Mouse (Mus musculus): Measurements from ENCODE around the gene Kynu. TPM values are rescaled to one million over a fixed set of nuclear protein-coding genes. Genes with fewer than 3 reads are reported as not detected.

The Kynu gene
- polyA plus RNA-seq, 1 experiment from 2014 or later: 1.6 TPM

DNA sequence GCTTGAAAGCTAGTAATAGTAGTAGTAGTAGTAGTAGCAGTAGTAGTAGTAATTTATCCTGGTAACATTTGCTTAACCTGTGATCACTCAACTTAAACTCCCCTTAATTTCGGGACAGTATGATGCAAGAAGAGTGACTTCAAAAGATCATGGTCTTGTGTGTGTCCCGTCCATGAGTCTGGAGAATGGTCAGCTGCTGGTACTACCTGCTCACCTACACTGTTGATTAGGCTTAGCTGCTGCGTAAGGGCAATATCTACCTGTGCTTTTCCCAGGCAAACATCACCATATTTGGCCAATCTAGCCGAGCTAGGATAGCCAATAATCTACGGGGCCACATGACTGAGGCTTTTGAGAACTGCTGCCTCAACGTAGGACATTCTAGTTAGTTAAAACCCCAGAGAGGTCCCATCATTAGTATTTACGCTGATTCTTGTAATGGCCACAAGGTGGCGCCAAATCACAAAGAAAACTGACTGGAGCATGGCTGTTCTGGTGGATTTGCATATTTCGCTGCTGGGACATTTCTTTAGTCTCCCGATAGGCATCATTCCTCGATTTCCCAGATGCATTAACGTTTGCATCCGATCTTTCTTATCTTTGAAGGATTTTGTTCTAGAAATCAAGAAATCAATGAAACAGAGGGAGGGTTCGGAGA lies 167.4 kb downstream of the Kynu start:
- 16% methylated on average over 14 of the region's 14 CpGs for WGBS
- Histone ChIP-seq H3K27me3 (replicated peaks; ENCODE audit: control insufficient read depth, insufficient read depth, low read length) (no peaks in the 10 kb centered on the region), H3K36me3 (ENCODE audit: control insufficient read depth, insufficient read depth) (no peaks in the 10 kb centered on the region), H3K27ac (ENCODE audit: low read depth, low read length) (no peak overlapping the region), H3K9me3 (ENCODE audit: control insufficient read depth) (no peaks in the 10 kb centered on the region), H3K4me3 (ENCODE audit: low read depth, low read length) (no peak overlapping the region), H3K4me2 (replicated peaks; ENCODE audit: low read depth) (no peak overlapping the region; the same call in 1 of the 2 replicates), H3K4me1 (replicated peaks; ENCODE audit: control insufficient read depth, insufficient read depth, low read length) (no peaks in the 10 kb centered on the region), H3K9ac (ENCODE audit: low read depth, low read length) (no peak overlapping the region)
- ATAC-seq: 0 out of 2 replicates have a peak, but pooled peaks have one; percentile 56
- peak; percentile 89 for TF ChIP-seq CTCF (IDR thresholded peaks at IDR 0.05; ENCODE audit: low read depth)

DNA sequence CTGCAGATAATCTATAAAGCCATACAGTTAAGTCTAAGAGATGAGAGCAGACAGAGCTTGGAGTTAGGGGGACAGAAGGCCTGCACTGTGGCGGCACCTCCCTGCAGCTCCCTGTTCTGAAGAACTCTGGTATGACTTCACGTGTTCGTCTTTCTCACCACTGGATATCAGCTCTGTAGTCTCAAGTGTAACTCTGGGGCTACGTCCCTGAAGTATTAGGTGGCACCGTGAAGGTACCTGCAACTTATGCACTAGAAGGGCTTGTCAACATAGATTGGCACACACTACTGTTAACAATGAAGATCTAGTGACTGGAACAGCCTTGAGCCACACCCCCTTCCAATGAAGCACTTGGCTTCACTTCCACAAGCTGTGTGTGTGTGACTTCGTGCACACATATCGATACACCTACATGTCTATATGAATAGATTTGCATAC lies 168.0 kb downstream of the Kynu start:
- Histone ChIP-seq H3K4me1 (replicated peaks; ENCODE audit: control insufficient read depth, insufficient read depth, low read length) (no peaks in the 10 kb centered on the region), H3K9ac (ENCODE audit: low read depth, low read length) (no peak overlapping the region), H3K4me2 (replicated peaks; ENCODE audit: low read depth) (no peak overlapping the region; the same call in 1 of the 2 replicates), H3K9me3 (ENCODE audit: control insufficient read depth) (no peaks in the 10 kb centered on the region), H3K36me3 (ENCODE audit: control insufficient read depth, insufficient read depth) (no peaks in the 10 kb centered on the region), H3K27me3 (replicated peaks; ENCODE audit: control insufficient read depth, insufficient read depth, low read length) (no peaks in the 10 kb centered on the region), H3K4me3 (ENCODE audit: low read depth, low read length) (no peak overlapping the region), H3K27ac (ENCODE audit: low read depth, low read length) (no peak overlapping the region)
- no peak for ATAC-seq
- 58% methylated on average over 7 of the region's 7 CpGs for WGBS
- TF ChIP-seq CTCF (IDR thresholded peaks at IDR 0.05; ENCODE audit: low read depth): no peak

DNA sequence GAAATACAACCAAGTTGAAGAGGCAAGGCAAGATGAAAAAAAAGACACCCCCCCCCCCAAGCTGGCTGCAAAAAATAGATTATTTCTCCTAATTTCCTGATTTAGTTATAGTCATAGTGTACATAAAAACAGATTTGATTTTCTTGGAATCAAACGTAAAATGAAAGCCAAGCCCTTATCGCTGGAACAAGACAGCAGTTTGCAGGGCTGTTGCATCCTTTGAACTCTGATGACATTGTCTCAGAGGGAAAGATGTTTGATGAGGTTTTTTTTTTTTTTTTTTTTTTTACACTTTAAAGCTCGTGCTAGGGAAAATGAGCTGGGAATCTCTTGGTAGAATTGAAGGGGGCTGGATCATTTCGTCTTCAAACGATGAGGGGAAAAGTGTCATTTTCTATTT lies 172.1 kb downstream of the Kynu start:
- no peak overlapping the region for H3K9ac ChIP-seq (ENCODE audit: low read depth, low read length)
- no peak for TF ChIP-seq CTCF (IDR thresholded peaks at IDR 0.05; ENCODE audit: low read depth)
- no peaks in the 10 kb centered on the region for H3K4me1 ChIP-seq (replicated peaks; ENCODE audit: control insufficient read depth, insufficient read depth, low read length)
- no peaks in the 10 kb centered on the region for H3K27me3 ChIP-seq (replicated peaks; ENCODE audit: control insufficient read depth, insufficient read depth, low read length)
- no peak overlapping the region for H3K4me2 ChIP-seq (replicated peaks; ENCODE audit: low read depth)
- H3K27ac ChIP-seq (ENCODE audit: low read depth, low read length): no peak overlapping the region
- H3K4me3 ChIP-seq (ENCODE audit: low read depth, low read length): no peak overlapping the region
- no peak for ATAC-seq
- H3K9me3 ChIP-seq (ENCODE audit: control insufficient read depth): no peaks in the 10 kb centered on the region
- WGBS: 66% methylated on average over 5 of the region's 5 CpGs
- H3K36me3 ChIP-seq (ENCODE audit: control insufficient read depth, insufficient read depth): no peaks in the 10 kb centered on the region

DNA sequence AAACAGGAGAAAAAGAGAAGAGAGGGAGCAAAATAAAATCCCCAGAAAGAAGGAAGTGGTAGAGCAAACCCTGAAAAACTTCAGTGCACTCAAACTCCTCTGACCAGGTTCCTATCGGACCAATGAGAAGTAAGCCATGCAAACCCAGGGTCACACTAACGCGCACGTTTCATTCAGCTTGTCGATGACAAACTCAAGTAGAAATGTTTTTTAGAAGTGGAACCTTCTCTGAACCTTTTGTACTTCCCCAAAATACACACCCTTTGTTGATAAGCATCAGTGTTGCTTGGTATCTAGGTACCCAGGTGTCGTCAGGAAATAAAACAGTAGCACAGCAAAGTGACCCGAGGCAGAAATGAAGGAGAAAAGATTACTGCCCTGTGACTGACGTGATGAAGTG lies 172.6 kb downstream of the Kynu start:
- H3K9me3 ChIP-seq (ENCODE audit: control insufficient read depth): no peaks in the 10 kb centered on the region
- no peaks in the 10 kb centered on the region for H3K4me1 ChIP-seq (replicated peaks; ENCODE audit: control insufficient read depth, insufficient read depth, low read length)
- TF ChIP-seq CTCF (IDR thresholded peaks at IDR 0.05; ENCODE audit: low read depth): no peak
- 66% methylated on average over 8 of the region's 8 CpGs for WGBS
- no peak for ATAC-seq
- no peaks in the 10 kb centered on the region for H3K27me3 ChIP-seq (replicated peaks; ENCODE audit: control insufficient read depth, insufficient read depth, low read length)
- no peaks in the 10 kb centered on the region for H3K36me3 ChIP-seq (ENCODE audit: control insufficient read depth, insufficient read depth)
- no peak overlapping the region for H3K4me2 ChIP-seq (replicated peaks; ENCODE audit: low read depth)
- no peak overlapping the region for H3K9ac ChIP-seq (ENCODE audit: low read depth, low read length)
- H3K4me3 ChIP-seq (ENCODE audit: low read depth, low read length): no peak overlapping the region
- H3K27ac ChIP-seq (ENCODE audit: low read depth, low read length): no peak overlapping the region

DNA sequence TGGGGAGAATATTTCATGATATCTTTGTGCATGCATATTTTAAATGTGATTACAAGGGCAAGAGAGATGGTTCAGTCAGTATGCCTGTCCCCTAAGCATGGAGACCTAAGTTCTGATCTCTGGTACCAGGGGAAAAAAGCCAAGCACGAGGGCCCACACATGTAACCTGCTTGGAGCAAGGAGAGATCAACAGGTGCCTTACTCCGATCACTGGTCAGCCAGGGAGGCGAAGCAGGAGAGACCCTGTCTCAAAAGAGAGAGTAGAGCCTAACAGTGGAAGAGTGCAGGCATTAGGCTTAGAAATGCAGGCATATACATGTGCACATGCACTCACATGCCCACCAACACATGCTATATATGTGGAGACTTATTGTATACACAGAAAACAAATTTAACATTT lies 173.7 kb downstream of the Kynu start:
- H3K4me2 ChIP-seq (replicated peaks; ENCODE audit: low read depth): no peak overlapping the region
- H3K9me3 ChIP-seq (ENCODE audit: control insufficient read depth): no peaks in the 10 kb centered on the region
- TF ChIP-seq CTCF (IDR thresholded peaks at IDR 0.05; ENCODE audit: low read depth): no peak
- no peaks in the 10 kb centered on the region for H3K36me3 ChIP-seq (ENCODE audit: control insufficient read depth, insufficient read depth)
- no peak overlapping the region for H3K9ac ChIP-seq (ENCODE audit: low read depth, low read length)
- no peaks in the 10 kb centered on the region for H3K4me1 ChIP-seq (replicated peaks; ENCODE audit: control insufficient read depth, insufficient read depth, low read length)
- ATAC-seq: no peak
- H3K27me3 ChIP-seq (replicated peaks; ENCODE audit: control insufficient read depth, insufficient read depth, low read length): no peaks in the 10 kb centered on the region
- 92% methylated on average over 3 of the region's 3 CpGs for WGBS
- no peak overlapping the region for H3K27ac ChIP-seq (ENCODE audit: low read depth, low read length)
- H3K4me3 ChIP-seq (ENCODE audit: low read depth, low read length): no peak overlapping the region

Other genes starting within 250 kb of the Kynu start
- 0.76 and 0.80 TPM in 2 replicates for gene Arhgap15, start 193.5 kb downstream of the Kynu start, polyA plus RNA-seq (2015; fragmentation: Nextera tagmentation; extraction: Ambion mirVana)